Mouse (Mus musculus): ENCODE data around the gene Atg4b. TPM values are rescaled to one million over a fixed set of nuclear protein-coding genes. Genes with fewer than 3 reads are reported as not detected.

Gene Atg4b
- total RNA-seq (2014; rRNA removed; ENCODE audit: low replicate concordance) (22.3 and 47.8 TPM in 2 replicates), polyA plus RNA-seq (2015; fragmentation: Nextera tagmentation; extraction: Ambion mirVana) (50.3 and 61.1 TPM in 2 replicates)

DNA sequence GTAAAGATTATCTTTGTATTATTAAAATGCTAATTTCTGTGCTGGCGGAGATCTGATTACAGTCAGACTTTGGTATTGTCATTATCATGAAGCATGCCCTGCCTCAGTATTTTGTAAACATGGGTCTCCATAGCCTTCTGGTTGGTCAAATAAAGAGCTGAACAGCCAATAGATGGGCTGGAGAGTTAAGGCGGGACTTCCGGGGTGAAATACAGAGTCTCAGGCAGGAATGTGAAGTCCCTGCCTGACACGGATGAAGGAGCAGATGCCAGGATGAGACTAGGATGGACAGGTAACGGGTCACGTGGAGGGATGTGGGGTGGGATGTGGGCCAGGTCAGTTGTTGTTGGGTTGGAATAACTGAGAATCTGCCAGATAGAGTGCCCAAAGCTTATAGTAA lies at the start of gene Atg4b:
Gene Atg4b, plus strand, starts transcription at position 211 of the 400 bp plus-strand sequence.
- Histone ChIP-seq H3K4me3 (ENCODE audit: low read depth, low read length) (no peak within 1 kb of the TSS), H3K27me3 (ENCODE audit: control insufficient read depth, insufficient read depth, low read length) (no peaks in the 10 kb centered on the region), H3K9ac (replicated peaks; ENCODE audit: low read depth, low read length) (no peak within 1 kb of the TSS), H3K4me2 (ENCODE audit: low read depth, low read length) (no peak within 1 kb of the TSS), H3K4me1 (ENCODE audit: control insufficient read depth, insufficient read depth) (peaks cover 12% of the 10 kb centered on the region; the same call in 1 of the 2 replicates), H3K36me3 (replicated peaks; ENCODE audit: control insufficient read depth, insufficient read depth, low read length) (peaks cover 24% of the 10 kb centered on the region), H3K27ac (ENCODE audit: low read depth) (no peak within 1 kb of the TSS), H3K9me3 (replicated peaks; ENCODE audit: control insufficient read depth, low read length) (no peaks in the 10 kb centered on the region)
- WGBS: 84% methylated on average over 6 of the region's 6 CpGs
- TF ChIP-seq CTCF (IDR thresholded peaks at IDR 0.05; ENCODE audit: low read depth) (no peak), EP300 (IDR thresholded peaks at IDR 0.05; ENCODE audit: low read depth) (no peak)
- ATAC-seq (ENCODE audit: insufficient read depth, low read depth) (no peak), DNase-seq (ENCODE audit: low spot score) (no peak)

DNA sequence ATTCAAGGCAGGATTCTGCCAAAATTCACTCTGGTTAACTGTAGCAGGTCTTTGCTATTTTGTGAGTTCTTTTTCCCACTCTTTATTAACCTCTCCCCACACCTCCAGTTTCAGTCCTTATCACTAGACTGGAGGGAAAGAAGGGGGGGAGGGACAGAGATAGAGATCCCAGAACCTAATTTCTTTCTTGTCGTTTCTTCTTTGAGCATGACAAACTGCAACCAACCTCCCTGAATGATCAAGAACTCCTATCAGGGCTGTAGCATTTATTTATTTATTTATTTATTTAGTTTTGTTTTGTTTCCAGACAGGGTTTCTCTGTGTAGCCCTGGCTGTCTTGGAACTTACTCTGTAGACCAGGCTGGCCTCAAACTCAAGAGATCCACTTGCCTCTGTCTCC lies 49.2 kb upstream of the Atg4b start:
- DNase-seq (ENCODE audit: low spot score) (no peak), ATAC-seq (ENCODE audit: insufficient read depth, low read depth) (no peak)
- H3K4me2 ChIP-seq (ENCODE audit: low read depth, low read length): no peak overlapping the region
- peaks cover 5% of the 10 kb centered on the region for H3K4me1 ChIP-seq (ENCODE audit: control insufficient read depth, insufficient read depth)
- H3K4me3 ChIP-seq (ENCODE audit: low read depth, low read length): no peak overlapping the region
- WGBS: 47% methylated on average over 1 of the region's 1 CpGs
- no peak overlapping the region for H3K27ac ChIP-seq (ENCODE audit: low read depth)
- TF ChIP-seq CTCF (IDR thresholded peaks at IDR 0.05; ENCODE audit: low read depth) (no peak), EP300 (IDR thresholded peaks at IDR 0.05; ENCODE audit: low read depth) (no peak)
- H3K27me3 ChIP-seq (ENCODE audit: control insufficient read depth, insufficient read depth, low read length): no peaks in the 10 kb centered on the region
- no peaks in the 10 kb centered on the region for H3K9me3 ChIP-seq (replicated peaks; ENCODE audit: control insufficient read depth, low read length)
- no peak overlapping the region for H3K9ac ChIP-seq (replicated peaks; ENCODE audit: low read depth, low read length)
- H3K36me3 ChIP-seq (replicated peaks; ENCODE audit: control insufficient read depth, insufficient read depth, low read length): peaks cover 24% of the 10 kb centered on the region

DNA sequence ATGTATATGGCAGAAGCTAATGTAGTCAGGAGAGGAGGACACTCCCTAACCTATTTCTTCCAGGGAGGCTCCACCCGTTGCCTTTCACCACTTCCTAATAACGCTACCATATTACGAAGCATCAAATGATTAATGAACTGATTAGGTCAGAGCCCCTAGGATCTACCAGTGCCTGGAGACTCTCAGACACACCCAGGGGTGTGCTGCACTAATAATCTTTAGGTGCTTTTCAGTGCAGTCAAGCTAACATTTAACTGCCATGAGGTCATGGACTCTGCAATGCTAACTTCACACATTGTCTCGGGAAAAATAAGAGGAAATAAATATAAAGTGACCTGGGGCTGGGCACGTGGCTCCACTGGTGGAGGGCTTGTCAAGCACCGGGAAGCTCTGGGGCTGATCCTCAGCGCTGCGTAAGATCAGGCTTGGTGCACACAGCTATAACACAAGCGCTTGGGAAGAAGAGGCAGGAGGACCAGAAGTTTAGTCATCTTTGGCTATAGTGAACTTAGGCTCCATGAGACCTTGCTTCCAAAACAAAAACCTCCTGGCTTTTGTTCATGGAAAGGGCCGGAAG lies 47.7 kb upstream of the Atg4b start:
- Histone ChIP-seq H3K4me2 (ENCODE audit: low read depth, low read length) (no peak overlapping the region), H3K9ac (replicated peaks; ENCODE audit: low read depth, low read length) (no peak overlapping the region), H3K4me3 (ENCODE audit: low read depth, low read length) (no peak overlapping the region), H3K36me3 (replicated peaks; ENCODE audit: control insufficient read depth, insufficient read depth, low read length) (peaks cover 30% of the 10 kb centered on the region), H3K4me1 (ENCODE audit: control insufficient read depth, insufficient read depth) (no peaks in the 10 kb centered on the region), H3K9me3 (replicated peaks; ENCODE audit: control insufficient read depth, low read length) (no peaks in the 10 kb centered on the region), H3K27ac (ENCODE audit: low read depth) (no peak overlapping the region), H3K27me3 (ENCODE audit: control insufficient read depth, insufficient read depth, low read length) (no peaks in the 10 kb centered on the region)
- ATAC-seq (ENCODE audit: insufficient read depth, low read depth) (no peak), DNase-seq (ENCODE audit: low spot score) (no peak)
- WGBS: 88% methylated on average over 10 of the region's 10 CpGs
- TF ChIP-seq EP300 (IDR thresholded peaks at IDR 0.05; ENCODE audit: low read depth) (no peak), CTCF (IDR thresholded peaks at IDR 0.05; ENCODE audit: low read depth) (no peak)

DNA sequence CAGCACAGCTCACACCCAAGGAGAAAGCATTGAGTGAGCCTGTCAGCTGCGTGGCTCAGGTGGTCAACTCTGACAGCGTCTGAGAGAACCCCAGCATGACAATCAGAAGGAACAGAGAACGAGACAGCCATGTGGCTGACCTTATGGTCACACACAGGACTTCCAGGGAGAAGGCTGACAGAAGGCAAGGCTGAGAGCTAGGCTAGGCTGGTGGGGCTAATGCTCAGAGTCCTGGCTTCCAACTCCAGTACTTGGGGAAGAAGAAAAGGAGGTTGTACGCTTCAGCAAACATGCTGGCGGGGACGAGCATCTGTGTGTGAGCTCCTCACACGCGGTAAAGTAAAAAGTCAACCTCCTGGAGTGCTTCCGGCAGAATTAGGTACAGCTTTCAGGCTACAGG lies 47.0 kb upstream of the Atg4b start:
- no peak for TF ChIP-seq EP300 (IDR thresholded peaks at IDR 0.05; ENCODE audit: low read depth)
- TF ChIP-seq CTCF (IDR thresholded peaks at IDR 0.05; ENCODE audit: low read depth): no peak
- DNase-seq (ENCODE audit: low spot score) (no peak), ATAC-seq (ENCODE audit: insufficient read depth, low read depth) (no peak)
- Histone ChIP-seq H3K9ac (replicated peaks; ENCODE audit: low read depth, low read length) (no peak overlapping the region), H3K4me3 (ENCODE audit: low read depth, low read length) (no peak overlapping the region), H3K27me3 (ENCODE audit: control insufficient read depth, insufficient read depth, low read length) (no peaks in the 10 kb centered on the region), H3K27ac (ENCODE audit: low read depth) (no peak overlapping the region), H3K4me1 (ENCODE audit: control insufficient read depth, insufficient read depth) (no peaks in the 10 kb centered on the region), H3K9me3 (replicated peaks; ENCODE audit: control insufficient read depth, low read length) (no peaks in the 10 kb centered on the region), H3K36me3 (replicated peaks; ENCODE audit: control insufficient read depth, insufficient read depth, low read length) (peaks cover 30% of the 10 kb centered on the region), H3K4me2 (ENCODE audit: low read depth, low read length) (no peak overlapping the region)
- WGBS: 90% methylated on average over 9 of the region's 9 CpGs

DNA sequence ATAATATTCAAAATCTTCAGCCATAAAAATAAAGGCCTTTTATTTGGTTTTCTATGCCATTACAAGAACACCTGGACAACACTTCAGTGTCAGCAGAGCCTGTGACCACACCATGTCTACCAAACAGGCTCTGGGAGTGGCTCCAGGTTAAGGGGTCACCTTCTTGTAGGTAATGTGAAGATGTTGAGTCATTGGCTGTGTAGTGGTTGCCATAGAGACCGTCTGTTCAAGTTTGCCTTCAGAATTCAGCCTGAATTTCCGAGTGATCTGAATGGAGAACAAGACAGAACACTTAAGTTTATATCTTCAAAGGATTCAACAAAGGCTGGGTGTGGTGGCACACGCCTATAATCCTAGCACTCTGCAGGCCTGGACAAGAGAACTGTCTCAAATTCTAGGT lies 45.9 kb upstream of the Atg4b start:
- DNase-seq (ENCODE audit: low spot score) (no peak), ATAC-seq (ENCODE audit: insufficient read depth, low read depth) (no peak)
- Histone ChIP-seq H3K4me1 (ENCODE audit: control insufficient read depth, insufficient read depth) (no peaks in the 10 kb centered on the region), H3K36me3 (replicated peaks; ENCODE audit: control insufficient read depth, insufficient read depth, low read length) (peaks cover 30% of the 10 kb centered on the region), H3K9ac (replicated peaks; ENCODE audit: low read depth, low read length) (no peak overlapping the region), H3K4me3 (ENCODE audit: low read depth, low read length) (no peak overlapping the region), H3K27ac (ENCODE audit: low read depth) (no peak overlapping the region), H3K27me3 (ENCODE audit: control insufficient read depth, insufficient read depth, low read length) (no peaks in the 10 kb centered on the region), H3K9me3 (replicated peaks; ENCODE audit: control insufficient read depth, low read length) (no peaks in the 10 kb centered on the region), H3K4me2 (ENCODE audit: low read depth, low read length) (no peak overlapping the region)
- TF ChIP-seq CTCF (IDR thresholded peaks at IDR 0.05; ENCODE audit: low read depth): no peak
- no peak for TF ChIP-seq EP300 (IDR thresholded peaks at IDR 0.05; ENCODE audit: low read depth)
- WGBS: 75% methylated on average over 3 of the region's 3 CpGs

DNA sequence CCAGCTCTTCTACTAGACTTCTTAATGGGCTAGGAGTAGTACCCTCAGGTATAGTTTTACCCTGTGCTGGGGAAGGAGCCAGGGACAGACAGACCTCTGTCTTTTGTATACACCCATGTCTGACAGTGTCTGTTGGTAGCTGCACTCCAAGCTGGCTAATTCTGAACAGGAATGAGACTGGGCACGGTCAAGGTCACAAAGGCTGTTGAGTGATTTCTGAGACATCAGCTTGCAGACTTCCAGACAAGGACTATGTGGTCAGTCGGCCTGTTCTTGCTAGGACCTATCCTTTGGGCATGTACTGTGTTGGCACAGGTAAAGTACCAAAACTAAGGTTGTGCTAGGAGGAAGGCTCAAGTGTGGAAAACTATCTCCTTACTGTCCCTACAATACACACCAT lies 35.1 kb upstream of the Atg4b start:
- Histone ChIP-seq H3K4me2 (ENCODE audit: low read depth, low read length) (no peak overlapping the region), H3K36me3 (replicated peaks; ENCODE audit: control insufficient read depth, insufficient read depth, low read length) (peaks cover 19% of the 10 kb centered on the region), H3K27ac (ENCODE audit: low read depth) (peak overlapping the region; percentile 11; the same call in 1 of the 2 replicates), H3K9ac (replicated peaks; ENCODE audit: low read depth, low read length) (no peak overlapping the region), H3K9me3 (replicated peaks; ENCODE audit: control insufficient read depth, low read length) (no peaks in the 10 kb centered on the region), H3K4me3 (ENCODE audit: low read depth, low read length) (no peak overlapping the region), H3K4me1 (ENCODE audit: control insufficient read depth, insufficient read depth) (0 out of 2 replicates have a peak, but pooled peaks cover 4% of the 10 kb centered on the region), H3K27me3 (ENCODE audit: control insufficient read depth, insufficient read depth, low read length) (no peaks in the 10 kb centered on the region)
- DNase-seq (ENCODE audit: low spot score) (no peak), ATAC-seq (ENCODE audit: insufficient read depth, low read depth) (no peak)
- no peak for TF ChIP-seq EP300 (IDR thresholded peaks at IDR 0.05; ENCODE audit: low read depth)
- no peak for TF ChIP-seq CTCF (IDR thresholded peaks at IDR 0.05; ENCODE audit: low read depth)
- 34% methylated on average over 2 of the region's 2 CpGs for WGBS

Data from heart, postnatal 0 days (tissue).